Mouse (Mus musculus) small intestine, adult 2 months (tissue): ENCODE measurements around the gene Dip2b.

Experiments used
- CTCF ChIP-seq: fragments of 200-500 bp; IDR thresholded peaks from 2 replicates; pipeline ENCODE4 v1.5.1; 2012; ENCODE audit warnings: low read depth, mild to moderate bottlenecking, control low read depth, inconsistent platforms, low read length, moderate library complexity, mixed read lengths; ENCODE audit not compliant: insufficient replicate concordance, insufficient read length; ENCODE audit errors: extremely low read depth
- POLR2A ChIP-seq: fragments of 200-500 bp; IDR thresholded peaks from 2 replicates; pipeline ENCODE4 v1.6.1; 2012; ENCODE audit warnings: low read depth, mild to moderate bottlenecking, control low read depth, inconsistent platforms, low read length, moderate library complexity

- TF ChIP-seq CTCF (no peak), POLR2A (no peak)
Measured at GRCm38 (mm10) chr15:100109916-100110315, 71.5 kb downstream of the Dip2b start.
